Mouse (Mus musculus) G1E (cell line): ENCODE measurements at regions not wholly inside any gene's neighbourhood (a gene's known extent, or its start where the extent isn't known, plus 50 kb on each side); places are given as distances from the start of the nearest gene placed in this dataset.

Experiments used
- GATA1 ChIP-seq: IDR thresholded peaks from 2 replicates; pipeline ENCODE4 v1.6.1; 2012; ENCODE audit warnings: borderline replicate concordance, low read length, inconsistent platforms, mixed read lengths
- TAL1 ChIP-seq: conservative IDR thresholded peaks from 2 replicates; pipeline ENCODE4 v1.6.1; 2012; ENCODE audit warnings: low read depth, low read length, inconsistent platforms, mixed read lengths

DNA sequence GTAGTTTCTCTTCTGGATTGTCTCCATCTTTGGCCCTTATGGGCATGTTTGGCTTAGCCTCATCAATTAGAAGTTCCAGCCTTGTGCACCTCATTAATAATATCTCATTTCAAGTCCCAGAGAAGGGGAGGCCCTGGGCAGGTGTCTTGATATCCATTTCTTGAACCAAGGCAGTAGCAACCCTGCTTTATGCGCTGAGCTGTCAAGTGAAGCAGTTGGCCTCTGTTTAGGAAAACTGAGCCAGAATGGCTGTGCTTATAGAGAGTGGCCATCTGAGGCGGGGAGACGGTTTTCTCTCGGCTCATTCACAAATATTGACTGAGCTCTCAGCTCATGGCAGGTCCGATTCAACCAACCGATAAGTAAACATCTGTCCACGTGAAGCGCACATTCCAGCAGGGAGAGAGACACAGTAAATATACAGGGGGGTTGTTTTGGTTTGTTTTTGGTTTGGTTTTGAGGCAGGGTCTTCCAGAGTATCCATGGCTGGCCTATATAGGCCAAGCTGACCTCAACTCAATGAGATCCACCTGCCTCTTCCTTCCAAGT, 107.7 kb upstream of the Xpo1 start:
- TF ChIP-seq GATA1 (no peak), TAL1 (no peak)
